Mouse (Mus musculus): Measurements from ENCODE around the gene Srsf1. TPM values are rescaled to one million over a fixed set of nuclear protein-coding genes. Genes with fewer than 3 reads are reported as not detected.

Gene Srsf1
- polyA plus RNA-seq, 1 experiment: 247 TPM

- H3K4me1 ChIP-seq (replicated peaks; ENCODE audit: control insufficient read depth, insufficient read depth, low read length): peaks cover 16% of the 10 kb centered on the region
- WGBS: 0% methylated on average over 1 of the region's 1 CpGs
- no peak for TF ChIP-seq POLR2A (IDR thresholded peaks at IDR 0.05; ENCODE audit: control insufficient read depth, extremely low read depth, insufficient read depth, low read length, poor library complexity)
- TF ChIP-seq CTCF (IDR thresholded peaks at IDR 0.05; ENCODE audit: borderline replicate concordance, control insufficient read depth, extremely low read depth, insufficient read depth, low read length, poor library complexity): no peak
- H3K4me3 ChIP-seq (ENCODE audit: control insufficient read depth, insufficient read depth, low read length): no peak overlapping the region
- H3K27ac ChIP-seq (ENCODE audit: control insufficient read depth, insufficient read depth, low read length): peak overlapping the region; percentile 18; the same call in 1 of the 2 replicates
- no peaks in the 10 kb centered on the region for H3K27me3 ChIP-seq (ENCODE audit: control insufficient read depth, insufficient read depth, low read length)
- peak; percentile 49 for DNase-seq
- H3K36me3 ChIP-seq (ENCODE audit: control insufficient read depth, insufficient read depth, low read length): no peaks in the 10 kb centered on the region
These were observed 44.8 kb downstream of the Srsf1 start for GRCm38 (mm10) chr11:88091949-88092348.

GRCm38 (mm10) chr11:88097173-88097572, 50.0 kb downstream of the Srsf1 start:
- H3K27ac ChIP-seq (ENCODE audit: control insufficient read depth, insufficient read depth, low read length): no peak overlapping the region
- TF ChIP-seq CTCF (IDR thresholded peaks at IDR 0.05; ENCODE audit: borderline replicate concordance, control insufficient read depth, extremely low read depth, insufficient read depth, low read length, poor library complexity) (no peak), POLR2A (IDR thresholded peaks at IDR 0.05; ENCODE audit: control insufficient read depth, extremely low read depth, insufficient read depth, low read length, poor library complexity) (no peak)
- no peaks in the 10 kb centered on the region for H3K36me3 ChIP-seq (ENCODE audit: control insufficient read depth, insufficient read depth, low read length)
- 30% methylated on average over 4 of the region's 4 CpGs for WGBS
- DNase-seq: no peak
- no peaks in the 10 kb centered on the region for H3K27me3 ChIP-seq (ENCODE audit: control insufficient read depth, insufficient read depth, low read length)
- no peak overlapping the region for H3K4me3 ChIP-seq (ENCODE audit: control insufficient read depth, insufficient read depth, low read length)
- H3K4me1 ChIP-seq (replicated peaks; ENCODE audit: control insufficient read depth, insufficient read depth, low read length): peaks cover 18% of the 10 kb centered on the region

- no peak for DNase-seq
- no peaks in the 10 kb centered on the region for H3K36me3 ChIP-seq (ENCODE audit: control insufficient read depth, insufficient read depth, low read length)
- WGBS: 47% methylated on average over 17 of the region's 17 CpGs
- no peaks in the 10 kb centered on the region for H3K27me3 ChIP-seq (ENCODE audit: control insufficient read depth, insufficient read depth, low read length)
- no peak within 1 kb of the TSS for H3K27ac ChIP-seq (ENCODE audit: control insufficient read depth, insufficient read depth, low read length)
- no peak for TF ChIP-seq CTCF (IDR thresholded peaks at IDR 0.05; ENCODE audit: borderline replicate concordance, control insufficient read depth, extremely low read depth, insufficient read depth, low read length, poor library complexity)
- no peak for TF ChIP-seq POLR2A (IDR thresholded peaks at IDR 0.05; ENCODE audit: control insufficient read depth, extremely low read depth, insufficient read depth, low read length, poor library complexity)
- H3K4me3 ChIP-seq (ENCODE audit: control insufficient read depth, insufficient read depth, low read length): peak within 1 kb of the TSS; percentile 82
- peaks cover 11% of the 10 kb centered on the region for H3K4me1 ChIP-seq (replicated peaks; ENCODE audit: control insufficient read depth, insufficient read depth, low read length)
These were observed 51.0 kb downstream of the Srsf1 start, which contains the start of gene Cuedc1 for GRCm38 (mm10) chr11:88098021-88098729. TSS of gene Cuedc1 (plus strand) at chr11:88098058.

- Histone ChIP-seq H3K4me1 (replicated peaks; ENCODE audit: control insufficient read depth, insufficient read depth, low read length) (peaks cover 11% of the 10 kb centered on the region), H3K36me3 (ENCODE audit: control insufficient read depth, insufficient read depth, low read length) (no peaks in the 10 kb centered on the region), H3K27me3 (ENCODE audit: control insufficient read depth, insufficient read depth, low read length) (no peaks in the 10 kb centered on the region), H3K27ac (ENCODE audit: control insufficient read depth, insufficient read depth, low read length) (no peak overlapping the region), H3K4me3 (ENCODE audit: control insufficient read depth, insufficient read depth, low read length) (peak overlapping the region; percentile 82)
- DNase-seq: peak; percentile 80
- no peak for TF ChIP-seq POLR2A (IDR thresholded peaks at IDR 0.05; ENCODE audit: control insufficient read depth, extremely low read depth, insufficient read depth, low read length, poor library complexity)
- TF ChIP-seq CTCF (IDR thresholded peaks at IDR 0.05; ENCODE audit: borderline replicate concordance, control insufficient read depth, extremely low read depth, insufficient read depth, low read length, poor library complexity): peak; percentile 46; the same call in 1 of the 2 replicates
- under 1% methylated on average over 91 of the region's 95 CpGs for WGBS
These were observed 51.8 kb downstream of the Srsf1 start for GRCm38 (mm10) chr11:88098787-88099598.

GRCm38 (mm10) chr11:88099599-88100023, 52.4 kb downstream of the Srsf1 start:
- Histone ChIP-seq H3K27ac (ENCODE audit: control insufficient read depth, insufficient read depth, low read length) (no peak overlapping the region), H3K27me3 (ENCODE audit: control insufficient read depth, insufficient read depth, low read length) (no peaks in the 10 kb centered on the region), H3K4me3 (ENCODE audit: control insufficient read depth, insufficient read depth, low read length) (peak overlapping the region; percentile 82), H3K36me3 (ENCODE audit: control insufficient read depth, insufficient read depth, low read length) (no peaks in the 10 kb centered on the region), H3K4me1 (replicated peaks; ENCODE audit: control insufficient read depth, insufficient read depth, low read length) (peaks cover 11% of the 10 kb centered on the region)
- DNase-seq: peak; percentile 49
- TF ChIP-seq POLR2A (IDR thresholded peaks at IDR 0.05; ENCODE audit: control insufficient read depth, extremely low read depth, insufficient read depth, low read length, poor library complexity) (no peak), CTCF (IDR thresholded peaks at IDR 0.05; ENCODE audit: borderline replicate concordance, control insufficient read depth, extremely low read depth, insufficient read depth, low read length, poor library complexity) (0 out of 2 replicates have a peak, but pooled peaks have one; percentile 12)
- 1% methylated on average over 38 of the region's 38 CpGs for WGBS

GRCm38 (mm10) chr11:88100170-88100569, 53.0 kb downstream of the Srsf1 start:
- DNase-seq: no peak
- 63% methylated on average over 4 of the region's 4 CpGs for WGBS
- Histone ChIP-seq H3K4me3 (ENCODE audit: control insufficient read depth, insufficient read depth, low read length) (no peak overlapping the region), H3K27ac (ENCODE audit: control insufficient read depth, insufficient read depth, low read length) (no peak overlapping the region), H3K36me3 (ENCODE audit: control insufficient read depth, insufficient read depth, low read length) (no peaks in the 10 kb centered on the region), H3K4me1 (replicated peaks; ENCODE audit: control insufficient read depth, insufficient read depth, low read length) (peaks cover 11% of the 10 kb centered on the region), H3K27me3 (ENCODE audit: control insufficient read depth, insufficient read depth, low read length) (no peaks in the 10 kb centered on the region)
- no peak for TF ChIP-seq CTCF (IDR thresholded peaks at IDR 0.05; ENCODE audit: borderline replicate concordance, control insufficient read depth, extremely low read depth, insufficient read depth, low read length, poor library complexity)
- no peak for TF ChIP-seq POLR2A (IDR thresholded peaks at IDR 0.05; ENCODE audit: control insufficient read depth, extremely low read depth, insufficient read depth, low read length, poor library complexity)

Other genes with a start within 250 kb of the Srsf1 start
- gene Lpo, start 219.1 kb upstream of the Srsf1 start, polyA plus RNA-seq (2012; rRNA removed): 8.0 and 10.1 TPM in 2 replicates
- gene Mks1, start 194.2 kb upstream of the Srsf1 start, polyA plus RNA-seq (2012; rRNA removed): 11.8 and 12.4 TPM in 2 replicates
- gene Epx, start 171.8 kb upstream of the Srsf1 start, polyA plus RNA-seq (2012; rRNA removed): 2.1 and 3.2 TPM in 2 replicates
- gene Olfr462, start 155.1 kb upstream of the Srsf1 start, polyA plus RNA-seq (2012; rRNA removed): not detected in 2 replicates
- gene Olfr463, start 150.0 kb upstream of the Srsf1 start, polyA plus RNA-seq (2012; rRNA removed): not detected in 2 replicates
- 0.27 and 0.28 TPM in 2 replicates for gene Olfr464, start 126.4 kb upstream of the Srsf1 start, polyA plus RNA-seq (2012; rRNA removed)
- gene Dynll2, start 59.8 kb upstream of the Srsf1 start, polyA plus RNA-seq (2012; rRNA removed): 60.7 and 69.7 TPM in 2 replicates
- gene Vezf1, start 20.9 kb downstream of the Srsf1 start, polyA plus RNA-seq (2012; rRNA removed): 35.4 and 35.9 TPM in 2 replicates
- 13.8 and 15.5 TPM in 2 replicates for gene Cuedc1, start 50.7 kb downstream of the Srsf1 start, polyA plus RNA-seq (2012; rRNA removed)
- gene Mrps23, start 157.0 kb downstream of the Srsf1 start, polyA plus RNA-seq (2012; rRNA removed): 41.6 and 47.6 TPM in 2 replicates
- not detected in 2 replicates for gene Ccdc182, start 246.7 kb downstream of the Srsf1 start, polyA plus RNA-seq (2012; rRNA removed)